ENCODE assay signal across 22 mouse cellular contexts in the genomic region with DNA sequence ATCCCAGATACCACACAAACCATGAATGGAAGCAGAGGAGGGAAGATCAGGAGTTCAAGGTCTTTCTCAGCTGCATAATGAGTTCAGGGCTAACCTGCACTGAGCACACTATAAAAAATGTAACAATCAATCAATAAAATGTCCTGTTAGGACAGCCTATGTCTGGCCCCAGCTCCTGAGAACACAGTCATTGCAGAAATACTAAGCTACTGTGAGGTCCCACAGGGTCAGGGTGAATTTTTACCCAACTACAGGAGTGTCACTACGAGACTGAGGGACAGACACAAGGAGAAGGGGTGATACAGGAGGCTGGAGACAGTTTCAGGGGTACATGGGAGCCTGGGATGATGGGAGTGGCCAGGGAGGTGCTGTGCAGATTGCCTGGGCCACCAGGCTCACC. TPM values are rescaled to one million over a fixed set of nuclear protein-coding genes. Genes with fewer than 3 reads are reported as not detected.
A peak's percentile ranks its signal among the peaks of the same experiment; 100 is the strongest.
DNase-seq lines count a peak whose midpoint lies in the region; ATAC-seq and TF ChIP-seq lines count a peak whose summit lies in the region.
"Had no signal": no experiment of that assay in that cellular context is flagged by ENCODE, and none has a peak within 500 bp of the region (broad histone marks: within the 10 kb centered on the region; RNA-seq: fewer than 3 reads in every experiment).

No protein-coding gene starts in this region.

- peaks cover 79% of the 10 kb centered on the region for H3K36me3 ChIP-seq in liver, embryonic 12.5 days
- H3K36me3 ChIP-seq in liver, embryonic 14.5 days (replicated peaks; ENCODE audit: control insufficient read depth, insufficient read depth, low read depth) = peaks cover 20% of the 10 kb centered on the region
- H3K36me3 ChIP-seq in liver, embryonic 11.5 days (ENCODE audit: control insufficient read depth, insufficient read depth, low read length) = peaks cover 23% of the 10 kb centered on the region
- H3K36me3 ChIP-seq in E14TG2a.4 (ENCODE audit: insufficient read depth, low read length) = peaks cover 87% of the 10 kb centered on the region

- no peak overlapping the region for H3K9ac ChIP-seq in liver, embryonic 12.5 days
- no peak overlapping the region for H3K9ac ChIP-seq in liver, embryonic 14.5 days (replicated peaks)
- no peak overlapping the region for H3K9ac ChIP-seq in liver, embryonic 11.5 days (ENCODE audit: low read depth, low read length)
- H3K9ac ChIP-seq: embryonic facial prominence, embryonic 12.5 days; forebrain, embryonic 13.5 days; forebrain, embryonic 15.5 days; forebrain, postnatal 0 days had no signal

- WGBS in liver, embryonic 12.5 days (ENCODE audit: insufficient replicate concordance) = 88% methylated on average over 1 of the region's 1 CpGs
- WGBS in liver, embryonic 14.5 days (ENCODE audit: insufficient replicate concordance) = 84% methylated on average over 1 of the region's 1 CpGs
- WGBS in liver, embryonic 11.5 days = 85% methylated on average over 1 of the region's 1 CpGs

- TF ChIP-seq EP300 in liver, embryonic 14.5 days (IDR thresholded peaks at IDR 0.05; ENCODE audit: low read depth) = no peak

- H3K27me3 ChIP-seq in liver, embryonic 12.5 days (replicated peaks) = no peaks in the 10 kb centered on the region
- H3K27me3 ChIP-seq in liver, embryonic 14.5 days (ENCODE audit: control insufficient read depth, insufficient read depth, low read length) = no peaks in the 10 kb centered on the region
- no peaks in the 10 kb centered on the region for H3K27me3 ChIP-seq in liver, embryonic 11.5 days (replicated peaks; ENCODE audit: control insufficient read depth, insufficient read depth, low read length)
- H3K27me3 ChIP-seq in E14TG2a.4 (ENCODE audit: insufficient read depth, low read length) = no peaks in the 10 kb centered on the region
- H3K27me3 ChIP-seq: embryonic facial prominence, embryonic 12.5 days; forebrain, embryonic 13.5 days; forebrain, embryonic 15.5 days; Patski had no signal

- peaks cover 79% of the 10 kb centered on the region for H3K4me1 ChIP-seq in liver, embryonic 12.5 days
- peaks cover 18 to 25% of the 10 kb centered on the region in 2 experiments for H3K4me1 ChIP-seq in liver, embryonic 14.5 days (replicated peaks; ENCODE audit: control insufficient read depth in 2 of 2, insufficient read depth in 2 of 2, low read length in 1 of 2)
- H3K4me1 ChIP-seq in liver, embryonic 11.5 days (replicated peaks; ENCODE audit: control insufficient read depth, insufficient read depth, low read length) = peaks cover 32% of the 10 kb centered on the region
- H3K4me1 ChIP-seq in E14TG2a.4 (replicated peaks; ENCODE audit: low read depth, low read length) = peaks cover 84% of the 10 kb centered on the region
- H3K4me1 ChIP-seq: forebrain, embryonic 15.5 days had no signal

- TF ChIP-seq CTCF in liver, embryonic 14.5 days (IDR thresholded peaks at IDR 0.05; ENCODE audit: low read depth) = no peak
- TF ChIP-seq CTCF in E14TG2a.4 (conservative IDR thresholded peaks at IDR 0.05; ENCODE audit: low read length) = no peak

- DNase-seq in adrenal gland, adult 8-10 months = peak; percentile 67
- DNase-seq in adrenal gland, postnatal 25 days = no peak
- DNase-seq in liver = no peak
- DNase-seq in liver, embryonic 14.5 days (ENCODE audit: low read depth in 3 of 3, low spot score in 3 of 3) = no peak
- no peak for DNase-seq in liver, embryonic 11.5 days (ENCODE audit: low spot score)
- DNase-seq in spleen, adult 12 weeks (ENCODE audit: low spot score) = no peak
- DNase-seq: adrenal gland, postnatal 10 days; cerebellum, adult 11-12 months; cerebellum, adult 2 months; cerebellum, adult 9-10 months; cerebellum, postnatal 10 days; cerebellum, postnatal 25 days; forebrain, postnatal 0 days had no signal

- no peaks in the 10 kb centered on the region for H3K9me3 ChIP-seq in liver, embryonic 12.5 days (replicated peaks)
- no peaks in the 10 kb centered on the region for H3K9me3 ChIP-seq in liver, embryonic 14.5 days (ENCODE audit: control insufficient read depth, low read length)
- no peaks in the 10 kb centered on the region for H3K9me3 ChIP-seq in liver, embryonic 11.5 days (ENCODE audit: control insufficient read depth, low read length)
- no peaks in the 10 kb centered on the region for H3K9me3 ChIP-seq in E14TG2a.4 (ENCODE audit: low read length)
- H3K9me3 ChIP-seq: embryonic facial prominence, embryonic 10.5 days; embryonic facial prominence, embryonic 12.5 days; forebrain, embryonic 13.5 days; forebrain, embryonic 15.5 days; G1E had no signal

- no peak overlapping the region for H3K4me2 ChIP-seq in liver, embryonic 12.5 days
- H3K4me2 ChIP-seq in liver, embryonic 14.5 days (ENCODE audit: low read depth) = no peak overlapping the region
- H3K4me2 ChIP-seq in liver, embryonic 11.5 days = no peak overlapping the region
- H3K4me2 ChIP-seq: embryonic facial prominence, embryonic 12.5 days; forebrain, embryonic 13.5 days; forebrain, embryonic 15.5 days had no signal

- H3K4me3 ChIP-seq in liver, embryonic 12.5 days = no peak overlapping the region
- no peak overlapping the region for H3K4me3 ChIP-seq in liver, embryonic 14.5 days (ENCODE audit: insufficient read depth in 1 of 2, low read depth in 2 of 2, low read length in 2 of 2)
- no peak overlapping the region for H3K4me3 ChIP-seq in liver, embryonic 11.5 days (ENCODE audit: low read depth, low read length)
- H3K4me3 ChIP-seq in E14TG2a.4 (replicated peaks; ENCODE audit: low read length) = 0 out of 2 replicates have a peak overlapping the region, but pooled peaks have one; percentile 5
- H3K4me3 ChIP-seq: embryonic facial prominence, embryonic 10.5 days; embryonic facial prominence, embryonic 12.5 days; forebrain, embryonic 13.5 days; forebrain, embryonic 15.5 days had no signal

- ATAC-seq in liver, embryonic 12.5 days = no peak
- ATAC-seq in liver, embryonic 14.5 days (ENCODE audit: insufficient read depth) = no peak
- ATAC-seq in liver, embryonic 11.5 days (replicated peaks; ENCODE audit: low FRiP score) = no peak
- ATAC-seq: activated CD4-positive, CD25-positive, alpha-beta regulatory T cell, adult 4 months; forebrain, embryonic 13.5 days; forebrain, embryonic 15.5 days; forebrain, postnatal 0 days; Patski had no signal

- peak overlapping the region; percentile 51; the same call in 1 of the 2 replicates for H3K27ac ChIP-seq in liver, embryonic 12.5 days
- peak overlapping the region; percentile 14 for H3K27ac ChIP-seq in liver, embryonic 14.5 days
- no peak overlapping the region for H3K27ac ChIP-seq in liver, embryonic 11.5 days (ENCODE audit: low read depth, low read length)
- H3K27ac ChIP-seq: embryonic facial prominence, embryonic 10.5 days; embryonic facial prominence, embryonic 12.5 days; forebrain, embryonic 13.5 days; forebrain, embryonic 15.5 days had no signal

RNA-seq across cellular contexts. Expression of a gene that starts 27.0 kb away (rescaled TPM):
- 10 to 100 TPM; 27.4 to 54.8 (median 45.1) TPM for total RNA-seq in adrenal gland, adult 8-10 months (2022)
- 66.1 and 73.2 TPM in 2 replicates for total RNA-seq in adrenal gland, postnatal 25 days (2021)
- polyA plus RNA-seq in liver, embryonic 12.5 days (2016; fragmentation: Nextera tagmentation; extraction: Ambion mirVana) = 15.0 and 15.4 TPM in 2 replicates
- polyA plus RNA-seq in liver, embryonic 14.5 days (2012; rRNA removed) = 10.0 and 10.1 TPM in 2 replicates
- 6.6 and 7.6 TPM in 2 replicates for polyA plus RNA-seq in liver, embryonic 14.5 days (2014; fragmentation: Nextera tagmentation; extraction: Ambion mirVana)
- polyA plus RNA-seq in liver, embryonic 11.5 days (2014; fragmentation: Nextera tagmentation; extraction: Ambion mirVana) = 17.7 and 19.2 TPM in 2 replicates

RNA-seq across cellular contexts. Expression of a gene that starts 31.4 kb away (rescaled TPM):
- total RNA-seq in adrenal gland, adult 8-10 months (2022) = 100 to 1,000 TPM; 697 to 776 (median 769) TPM
- 977 and 1,201 TPM in 2 replicates for total RNA-seq in adrenal gland, postnatal 25 days (2021)
- 682 and 685 TPM in 2 replicates for polyA plus RNA-seq in liver, embryonic 12.5 days (2016; fragmentation: Nextera tagmentation; extraction: Ambion mirVana)
- polyA plus RNA-seq in liver, embryonic 14.5 days (2012; rRNA removed) = 274 and 388 TPM in 2 replicates
- 705 and 724 TPM in 2 replicates for polyA plus RNA-seq in liver, embryonic 14.5 days (2014; fragmentation: Nextera tagmentation; extraction: Ambion mirVana)
- polyA plus RNA-seq in liver, embryonic 11.5 days (2014; fragmentation: Nextera tagmentation; extraction: Ambion mirVana) = 761 and 762 TPM in 2 replicates

RNA-seq across cellular contexts. Expression of a gene that starts 37.2 kb away (rescaled TPM):
- 100 to 1,000 TPM; 127 to 146 (median 143) TPM for total RNA-seq in adrenal gland, adult 8-10 months (2022)
- 154 TPM in 2 replicates for total RNA-seq in adrenal gland, postnatal 25 days (2021)
- polyA plus RNA-seq in liver, embryonic 12.5 days (2016; fragmentation: Nextera tagmentation; extraction: Ambion mirVana) = 18.6 and 19.8 TPM in 2 replicates
- polyA plus RNA-seq in liver, embryonic 14.5 days (2012; rRNA removed) = 80.5 and 88.8 TPM in 2 replicates
- polyA plus RNA-seq in liver, embryonic 14.5 days (2014; fragmentation: Nextera tagmentation; extraction: Ambion mirVana) = 17.4 and 18.9 TPM in 2 replicates
- 25.1 and 33.5 TPM in 2 replicates for polyA plus RNA-seq in liver, embryonic 11.5 days (2014; fragmentation: Nextera tagmentation; extraction: Ambion mirVana)

RNA-seq across cellular contexts. Expression of a gene that starts 38.8 kb away (rescaled TPM):
- 100 to 1,000 TPM in 1 of 4 experiments, 10 to 100 TPM in 3; 79.1 to 104 (median 94.4) TPM for total RNA-seq in adrenal gland, adult 8-10 months (2022)
- 84.3 and 101 TPM in 2 replicates for total RNA-seq in adrenal gland, postnatal 25 days (2021)
- 142 and 147 TPM in 2 replicates for polyA plus RNA-seq in liver, embryonic 12.5 days (2016; fragmentation: Nextera tagmentation; extraction: Ambion mirVana)
- polyA plus RNA-seq in liver, embryonic 14.5 days (2012; rRNA removed) = 77.0 and 121 TPM in 2 replicates
- 88.0 and 90.2 TPM in 2 replicates for polyA plus RNA-seq in liver, embryonic 14.5 days (2014; fragmentation: Nextera tagmentation; extraction: Ambion mirVana)
- 239 and 256 TPM in 2 replicates for polyA plus RNA-seq in liver, embryonic 11.5 days (2014; fragmentation: Nextera tagmentation; extraction: Ambion mirVana)
